Mouse (Mus musculus) C2C12 (cell line): ENCODE data around the gene Pdlim4.

Experiments used
- CEBPB ChIP-seq: IDR thresholded peaks from one replicate; pipeline ENCODE4 v1.6.1; 2011; ENCODE audit warnings: low read depth, mild to moderate bottlenecking, control low read depth, moderate library complexity
- CTCF ChIP-seq: IDR thresholded peaks from one replicate; pipeline ENCODE4 v1.5.1; 2011; ENCODE audit not compliant: control insufficient read depth, insufficient read depth, insufficient read length
- USF1 ChIP-seq: IDR thresholded peaks from one replicate; pipeline ENCODE4 v1.6.1; 2011; ENCODE audit warnings: low read depth, mild to moderate bottlenecking, control low read depth, moderate library complexity

GRCm38 (mm10) chr11:54016051-54016450, 52.8 kb downstream of the Pdlim4 start:
- TF ChIP-seq CTCF, result no peak
- no peak for TF ChIP-seq CEBPB
- TF ChIP-seq USF1, result no peak
